Mouse (Mus musculus): ENCODE measurements around the gene Col11a1.
A peak's percentile ranks its signal among the peaks of the same experiment; 100 is the strongest.

Gene Col11a1

DNA sequence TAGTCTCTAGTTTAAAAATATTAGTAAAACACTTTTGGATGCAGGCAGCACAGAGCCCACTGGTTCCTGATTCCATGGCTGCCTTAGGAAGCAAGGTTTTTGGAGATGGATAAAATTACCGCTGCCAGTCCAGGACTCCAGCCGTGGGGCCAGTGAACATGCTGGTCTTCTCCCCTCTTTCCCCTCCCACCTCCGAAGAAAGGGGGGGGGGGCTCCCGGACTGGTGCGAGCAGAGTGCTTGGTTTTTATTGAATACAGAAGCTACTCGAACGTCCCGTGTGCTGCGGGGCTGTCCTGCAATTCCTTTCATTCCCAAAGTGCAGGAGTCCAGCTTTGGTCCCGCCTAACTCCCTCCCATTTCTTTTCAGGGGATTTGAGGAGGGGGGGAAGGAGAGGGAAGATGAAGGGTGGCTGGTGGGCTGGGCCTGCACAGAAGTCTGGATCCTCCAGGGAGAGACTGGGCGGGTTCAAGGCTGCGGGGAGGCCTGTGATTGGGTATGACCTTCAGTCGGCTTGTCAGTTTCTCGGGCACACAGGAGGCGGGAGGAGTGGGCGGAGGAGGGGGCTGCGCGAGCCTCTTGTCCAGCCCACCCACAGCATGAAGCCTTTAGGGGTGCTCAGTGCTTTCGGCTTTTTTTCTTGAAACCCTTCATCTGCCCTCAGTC, at the start of gene Col11a1:
Gene Col11a1 (plus strand): TSS at position 570 of the 665 bp plus-strand sequence.
- peak; percentile 87 for DNase-seq (ENCODE audit: low read depth, low spot score)

DNA sequence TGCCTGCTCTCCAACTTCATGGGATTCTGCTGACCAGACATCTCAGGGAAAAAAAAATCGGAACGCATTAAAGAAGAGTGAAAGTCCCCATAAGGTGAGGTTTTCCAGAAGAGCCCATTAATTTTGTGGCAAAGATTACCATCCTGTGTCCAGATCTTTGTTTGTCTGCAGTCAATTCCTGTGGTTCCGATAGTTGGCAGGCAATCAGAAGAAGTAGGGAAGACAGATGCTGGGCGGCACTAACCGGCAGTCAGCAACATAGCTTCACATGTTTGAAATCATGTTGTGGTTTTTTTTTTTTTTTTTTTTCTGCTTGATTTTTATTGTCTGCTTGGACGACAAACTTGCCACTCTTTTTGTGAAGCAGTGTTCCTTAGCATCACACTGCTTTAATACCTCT, 39.4 kb upstream of the Col11a1 start:
- no peak for DNase-seq (ENCODE audit: low read depth, low spot score)

DNA sequence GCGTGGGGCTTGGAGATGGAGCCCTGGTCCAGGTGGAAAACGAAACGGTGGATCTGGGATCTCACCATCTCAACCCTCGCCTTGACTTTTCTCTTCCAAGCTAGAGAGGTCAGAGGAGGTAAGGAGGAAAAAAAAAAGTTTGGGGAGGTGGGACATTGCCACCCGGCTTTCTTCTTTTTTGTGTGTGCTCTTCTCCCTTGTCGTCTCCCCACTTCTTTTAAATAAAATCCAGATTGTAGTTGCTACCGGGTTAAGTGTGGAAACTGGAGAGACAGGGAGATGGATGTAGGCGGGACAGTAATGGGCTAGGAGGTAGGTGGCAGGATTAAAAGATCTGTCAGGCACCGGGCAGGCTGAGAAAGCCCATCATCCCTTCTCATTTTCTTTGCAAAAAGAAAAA, 546 bp downstream of the Col11a1 start:
- DNase-seq (ENCODE audit: low read depth, low spot score) = no peak

DNA sequence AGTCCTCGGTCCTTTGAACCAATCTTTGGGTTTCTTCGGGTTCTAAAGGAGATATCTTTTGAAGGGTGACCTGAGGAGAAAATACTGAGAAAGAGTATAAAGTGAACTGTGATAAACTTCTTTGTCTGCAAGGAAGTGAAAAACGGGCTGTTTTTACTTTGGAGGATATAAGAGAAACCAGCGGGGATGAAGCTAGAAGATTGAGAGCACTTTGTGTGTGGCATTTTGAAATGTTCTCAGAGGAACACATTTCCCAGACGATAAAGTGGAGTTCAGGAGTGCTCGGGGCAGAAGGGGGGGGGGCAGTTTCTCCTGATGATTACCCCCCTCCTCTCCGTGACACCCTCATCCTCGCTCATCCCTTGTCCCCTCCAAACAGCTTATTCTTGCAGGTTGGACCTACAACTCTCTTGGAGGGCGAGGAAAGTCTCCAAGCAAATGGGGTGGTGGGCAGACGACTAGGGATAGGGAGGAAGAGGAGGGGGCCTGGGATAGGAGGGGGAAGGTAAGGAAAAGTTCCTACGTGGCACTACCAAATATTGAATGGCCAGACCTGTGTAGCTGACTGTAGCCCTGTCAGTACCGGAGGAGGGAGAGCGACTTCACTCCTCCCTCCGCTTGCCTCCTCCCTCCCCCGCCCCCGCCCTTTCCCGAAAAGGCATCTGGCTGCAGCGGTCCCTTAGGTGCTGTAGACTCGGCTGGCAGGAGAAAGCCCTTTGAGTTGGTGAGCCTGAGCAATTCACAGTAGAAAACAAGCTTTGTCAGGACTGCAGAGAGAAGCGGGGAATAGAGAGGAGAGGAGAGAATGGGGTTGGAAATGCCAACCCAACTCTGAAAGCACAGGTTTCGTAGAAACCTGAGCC, 1.2 kb downstream of the Col11a1 start:
- no peak for DNase-seq (ENCODE audit: low read depth, low spot score)

DNA sequence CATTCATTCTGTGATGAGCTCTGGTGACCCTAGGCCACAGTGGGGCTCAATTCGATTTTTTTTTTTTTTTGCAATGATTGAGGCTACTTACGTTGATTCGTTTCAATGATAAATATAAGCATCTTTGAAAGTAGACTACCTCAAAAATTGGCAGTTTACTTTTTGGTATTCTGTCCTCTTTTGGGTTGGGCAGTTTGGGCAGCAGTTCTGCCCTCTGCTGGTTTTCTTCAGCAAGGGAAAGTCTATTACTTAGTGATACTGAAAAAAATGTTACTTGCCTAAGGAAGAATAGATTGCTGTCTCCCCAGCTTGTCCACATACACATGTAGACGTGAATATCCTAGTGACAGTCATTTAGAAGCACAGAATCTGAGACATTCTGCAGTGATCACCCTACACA, 2.0 kb downstream of the Col11a1 start:
- DNase-seq (ENCODE audit: low read depth, low spot score) = no peak

DNA sequence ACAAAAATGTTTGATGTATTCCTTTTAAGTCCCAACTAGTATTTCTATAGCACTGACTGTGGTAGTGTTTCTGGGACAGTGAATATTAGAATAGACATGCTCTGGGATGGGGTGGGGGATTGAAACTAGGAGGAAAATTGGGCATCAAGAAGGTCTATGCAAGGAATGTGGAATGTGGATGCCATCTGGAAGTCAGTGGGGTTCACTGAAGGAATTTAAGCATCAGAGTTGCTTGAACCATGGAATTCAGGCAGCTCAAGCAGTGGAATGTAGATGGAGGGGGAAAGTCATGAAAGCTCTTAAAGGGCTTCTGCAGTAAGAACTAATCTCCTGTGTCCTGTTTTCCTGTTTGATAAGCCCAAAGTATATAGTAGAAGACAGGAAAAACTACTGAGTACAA, 22.1 kb downstream of the Col11a1 start:
- DNase-seq (ENCODE audit: low read depth, low spot score) = no peak

DNA sequence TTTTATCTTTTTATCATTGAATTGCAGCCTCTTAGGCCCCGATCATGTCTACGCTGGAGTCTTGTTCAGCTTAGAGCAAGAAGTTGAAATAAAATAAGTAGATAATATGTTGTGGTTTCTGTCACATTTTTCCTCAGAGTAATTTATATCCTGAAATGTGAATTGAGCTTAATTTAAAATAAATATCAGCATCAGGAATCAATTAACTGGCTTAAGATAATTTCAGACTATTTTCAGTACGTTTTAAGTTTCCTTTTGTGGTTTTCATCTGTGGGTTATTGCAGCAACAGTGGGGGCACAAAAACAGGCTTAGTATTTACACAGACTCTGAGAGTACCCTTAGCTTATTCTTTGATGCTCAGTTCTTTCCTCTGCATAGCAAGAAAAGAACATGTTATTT, 23.2 kb downstream of the Col11a1 start:
- DNase-seq (ENCODE audit: low read depth, low spot score) = no peak

DNA sequence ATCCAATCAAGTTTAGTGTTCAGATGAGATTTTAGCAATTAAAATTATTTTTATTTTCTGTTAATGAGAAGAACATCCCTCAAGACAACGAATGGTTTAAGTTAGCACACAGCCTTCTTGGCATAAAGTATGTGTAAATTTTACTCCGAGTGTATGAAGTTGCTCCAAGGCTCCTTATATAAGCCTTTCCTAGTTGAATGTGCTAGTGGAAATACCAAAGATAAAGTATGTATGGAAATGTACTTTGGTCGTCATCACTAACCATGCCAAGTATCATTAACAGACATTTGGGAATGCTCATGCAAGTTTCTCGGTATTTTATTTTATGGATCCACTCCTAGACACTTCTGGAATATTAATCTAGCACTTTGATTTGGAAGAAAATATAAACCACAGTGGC, 34.8 kb downstream of the Col11a1 start:
- DNase-seq (ENCODE audit: low read depth, low spot score) = no peak

DNA sequence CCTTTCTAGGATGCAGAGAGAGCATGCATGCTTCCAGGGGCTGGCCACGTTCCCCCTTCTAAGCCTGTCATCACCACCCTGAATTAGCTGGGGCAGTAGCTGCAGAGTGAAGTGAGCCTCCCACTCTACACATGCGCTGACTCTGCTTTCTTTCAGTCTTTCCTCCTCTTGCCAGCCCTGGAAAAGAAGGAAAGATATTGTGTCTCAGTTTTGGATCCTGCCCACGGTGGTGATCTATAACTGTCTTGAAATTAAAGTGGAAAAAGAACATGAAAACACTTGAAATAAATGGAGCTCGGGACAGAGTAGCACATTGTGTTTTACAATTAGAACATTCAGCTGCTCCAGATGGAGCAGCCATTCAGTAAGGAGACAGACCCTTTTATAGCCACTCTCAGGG, 35.2 kb downstream of the Col11a1 start:
- no peak for DNase-seq (ENCODE audit: low read depth, low spot score)

DNA sequence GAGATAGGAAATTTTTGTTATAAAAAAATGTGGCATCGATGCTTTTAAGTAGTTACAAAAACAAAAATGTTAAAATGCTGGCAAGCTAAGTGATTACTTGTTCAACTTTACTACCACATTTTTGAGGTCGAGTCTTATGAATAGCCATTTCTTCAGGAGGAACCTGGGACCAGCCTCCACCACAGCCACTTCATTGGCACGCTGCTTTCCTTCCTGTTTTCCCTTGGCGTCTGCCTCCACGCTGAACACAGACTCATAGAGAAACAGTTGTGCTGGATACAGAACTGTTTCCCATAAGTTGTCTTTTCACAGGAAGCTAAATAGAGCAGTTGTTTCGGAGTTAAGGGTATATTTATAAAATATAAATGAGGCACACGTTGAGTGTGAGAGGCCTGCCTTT, 69.0 kb downstream of the Col11a1 start:
- DNase-seq (ENCODE audit: low read depth, low spot score) = no peak

DNA sequence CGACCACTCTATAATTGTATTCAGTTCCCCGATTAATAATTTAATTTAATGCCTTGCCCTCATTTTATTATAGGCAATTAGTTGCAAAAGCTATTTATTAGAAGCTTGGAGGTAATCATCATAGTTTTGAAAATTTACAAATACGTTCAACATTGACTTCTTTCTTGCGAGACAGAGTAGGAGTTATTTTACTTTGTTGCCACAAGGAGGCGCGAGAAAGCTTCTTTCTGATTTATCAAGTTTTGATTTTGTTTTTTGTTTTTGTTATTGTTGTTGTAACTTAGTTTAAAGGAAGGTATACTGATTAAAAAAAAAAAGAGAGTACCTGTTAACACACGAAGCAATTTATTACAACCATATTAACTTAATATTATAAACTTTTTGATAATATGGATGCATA, 76.8 kb downstream of the Col11a1 start:
- DNase-seq (ENCODE audit: low read depth, low spot score) = peak; percentile 16

DNA sequence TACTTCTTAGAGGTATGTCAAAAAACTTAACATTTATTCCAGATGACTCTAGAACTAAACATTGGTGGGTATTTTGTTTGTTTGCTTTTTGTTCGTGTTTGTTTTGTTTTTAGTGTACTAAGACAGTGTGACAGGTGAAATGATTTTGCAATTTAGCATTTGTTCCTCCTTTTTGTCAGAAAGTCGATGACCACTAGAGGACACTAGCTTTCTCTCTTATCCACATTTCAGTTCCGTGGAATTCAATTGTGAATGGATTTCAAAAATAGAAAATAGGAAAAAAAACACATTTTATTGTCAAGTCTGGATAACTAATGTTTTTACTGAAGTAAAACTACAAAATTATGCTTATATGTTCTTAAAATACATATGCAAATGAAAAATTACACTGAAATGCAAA, 116.8 kb downstream of the Col11a1 start:
- DNase-seq (ENCODE audit: low read depth, low spot score) = no peak

DNA sequence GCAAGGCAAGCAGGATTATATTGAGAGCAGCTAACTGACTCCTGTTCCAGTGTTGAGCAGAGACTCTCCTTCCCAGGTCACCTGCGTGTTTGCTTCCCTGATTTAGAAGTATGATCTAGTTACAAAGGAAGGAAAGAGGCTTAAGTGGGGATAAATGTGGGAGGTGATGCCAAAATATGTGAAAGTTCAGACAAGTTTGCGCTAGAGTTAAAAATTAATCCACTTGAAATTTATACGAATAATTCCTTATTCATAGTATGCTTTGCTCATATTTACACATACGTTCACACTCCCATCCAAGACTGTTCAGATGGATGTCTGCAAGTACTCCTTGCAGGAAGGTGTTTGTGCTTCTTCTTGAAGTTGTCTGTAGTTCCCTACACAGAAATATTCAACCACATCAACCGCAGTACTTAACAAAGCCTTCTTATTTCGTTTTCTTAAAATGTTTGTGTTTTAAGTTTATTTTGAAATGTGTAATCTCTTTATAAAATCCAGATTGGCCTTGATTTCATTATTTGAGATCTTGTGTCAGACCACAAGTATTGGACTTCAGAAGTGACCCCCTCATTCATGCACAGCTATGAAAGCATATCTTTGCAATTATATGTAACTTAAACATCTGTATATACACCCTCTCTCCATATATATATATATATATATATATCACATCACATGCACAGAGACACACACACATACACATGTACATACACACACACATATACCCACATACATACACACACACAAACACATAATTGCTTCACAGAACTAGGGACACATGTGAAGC, 167.8 kb downstream of the Col11a1 start:
- no peak for DNase-seq (ENCODE audit: low read depth, low spot score)

DNA sequence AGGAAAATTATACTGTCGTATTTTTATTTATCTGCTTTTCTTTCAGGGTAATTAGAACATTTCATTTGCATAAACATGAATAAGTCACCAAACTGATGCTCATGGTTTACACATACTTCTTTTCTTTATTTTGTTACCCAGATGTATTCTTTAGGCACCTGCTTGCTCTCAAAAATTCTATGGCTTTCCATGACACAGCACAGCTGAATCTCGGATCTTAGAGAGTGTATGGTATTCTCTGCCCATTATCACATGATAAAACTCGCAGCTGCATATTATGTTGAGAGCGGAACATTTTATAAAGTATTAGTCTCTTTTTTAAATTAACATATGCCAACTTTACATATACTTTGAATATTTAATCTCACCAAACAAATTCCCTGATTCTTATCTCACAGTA, 181.9 kb downstream of the Col11a1 start:
- DNase-seq (ENCODE audit: low read depth, low spot score) = no peak

DNA sequence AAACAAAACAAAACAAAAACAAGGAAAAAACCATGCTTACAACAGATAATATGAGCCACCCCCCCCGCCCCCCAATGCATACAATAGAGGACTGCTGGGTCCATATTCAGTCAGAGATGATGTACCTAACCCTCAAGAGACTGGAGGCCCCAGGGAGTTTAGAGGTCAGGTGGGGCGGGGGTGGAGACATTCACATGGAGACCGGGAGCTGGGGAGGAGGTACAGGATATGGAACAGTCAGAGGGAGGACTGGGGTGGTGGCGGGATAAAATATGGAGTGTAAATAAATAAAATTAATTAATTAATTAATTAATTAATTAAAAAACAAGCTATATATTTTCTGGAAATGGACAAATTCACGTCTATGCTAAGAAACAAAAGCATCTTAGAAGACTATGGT, 185.8 kb downstream of the Col11a1 start:
- no peak for DNase-seq (ENCODE audit: low read depth, low spot score)

DNA sequence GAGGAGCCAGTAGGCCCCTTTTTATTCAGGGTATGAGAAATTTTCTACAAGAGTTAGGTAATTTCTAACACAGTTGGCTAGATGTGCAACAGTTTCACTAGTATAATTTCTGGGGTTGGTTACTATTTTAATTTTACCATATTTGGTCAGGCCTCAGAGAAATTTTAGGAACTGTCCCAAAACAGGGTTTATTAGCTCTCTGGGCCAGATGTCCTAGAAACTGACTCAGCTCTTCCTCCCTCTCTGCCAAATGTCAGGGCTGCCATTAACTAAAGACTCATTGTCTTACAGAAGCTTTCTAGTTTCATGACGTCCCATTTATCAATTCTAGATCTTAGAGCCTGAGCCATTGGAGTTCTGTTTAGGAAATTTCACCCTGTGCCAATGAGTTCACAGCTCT, 199.2 kb downstream of the Col11a1 start:
- DNase-seq (ENCODE audit: low read depth, low spot score) = no peak

Data from ES-CJ7 (cell line).